Mouse (Mus musculus): ENCODE results near the gene 4933416C03Rik. TPM values are rescaled to one million over a fixed set of nuclear protein-coding genes. Genes with fewer than 3 reads are reported as not detected.

4933416C03Rik gene
- total RNA-seq (2021) = not detected

GRCm38 (mm10) chr10:116113867-116114474 is at the start of gene 4933416C03Rik:
TSS of gene 4933416C03Rik (minus strand) at chr10:116113917.
- no peak for DNase-seq

GRCm38 (mm10) chr10:116162338-116162737 is 48.6 kb upstream of the 4933416C03Rik start:
- intact Hi-C loops (cut with DNase I) = no loop called here
- no peak for DNase-seq

More at GRCm38 (mm10) chr10:116113867-116114474, at the start of gene 4933416C03Rik:
- intact Hi-C loops (cut with DNase I) = no loop called here

- intact Hi-C loops (cut with DNase I) = no loop called here
- DNase-seq = no peak
These were observed 43.0 kb upstream of the 4933416C03Rik start for GRCm38 (mm10) chr10:116156699-116157098.

DNA sequence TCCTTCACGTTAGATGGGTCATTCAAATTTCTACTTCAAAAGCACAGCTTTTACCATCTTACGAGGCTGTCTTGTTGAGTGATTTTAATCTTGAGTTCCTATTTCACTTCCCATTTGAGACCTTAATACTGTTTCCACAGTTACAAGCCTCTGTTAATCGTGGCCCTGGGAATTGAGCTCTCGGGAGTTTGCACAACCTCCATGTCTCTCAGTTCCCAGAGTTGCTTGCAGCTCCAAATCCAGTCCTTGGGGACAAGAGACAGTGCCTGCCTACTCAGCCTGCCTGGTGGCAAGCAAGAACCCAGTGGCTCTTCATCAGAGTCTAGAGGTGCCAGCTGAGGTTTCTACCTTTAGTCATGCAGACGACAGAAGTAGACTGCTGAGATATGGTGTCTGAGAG is 41.0 kb upstream of the 4933416C03Rik start:
- DNase-seq = no peak
- intact Hi-C loops (cut with DNase I) = no loop called here

DNA sequence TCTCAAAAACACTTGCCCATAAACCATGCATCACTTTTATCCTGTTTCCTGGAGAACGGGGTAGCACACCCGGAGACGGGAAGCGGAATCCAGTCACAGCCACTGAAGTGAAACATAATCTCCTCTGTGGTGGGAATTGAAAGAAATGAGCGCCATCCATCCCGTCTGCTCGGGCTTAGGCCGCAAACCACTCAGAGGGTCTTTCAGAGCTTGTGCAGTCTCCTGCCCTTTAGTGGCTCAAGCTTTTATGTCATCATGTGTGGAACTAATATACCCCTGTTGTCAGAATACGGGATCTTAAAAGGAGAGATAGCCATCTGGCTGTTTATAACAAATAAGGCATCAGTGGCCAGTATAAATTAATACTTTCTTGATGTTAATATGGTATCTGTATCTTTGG is 32.4 kb upstream of the 4933416C03Rik start:
- intact Hi-C loops (cut with DNase I) = no loop called here
- DNase-seq = no peak

DNA sequence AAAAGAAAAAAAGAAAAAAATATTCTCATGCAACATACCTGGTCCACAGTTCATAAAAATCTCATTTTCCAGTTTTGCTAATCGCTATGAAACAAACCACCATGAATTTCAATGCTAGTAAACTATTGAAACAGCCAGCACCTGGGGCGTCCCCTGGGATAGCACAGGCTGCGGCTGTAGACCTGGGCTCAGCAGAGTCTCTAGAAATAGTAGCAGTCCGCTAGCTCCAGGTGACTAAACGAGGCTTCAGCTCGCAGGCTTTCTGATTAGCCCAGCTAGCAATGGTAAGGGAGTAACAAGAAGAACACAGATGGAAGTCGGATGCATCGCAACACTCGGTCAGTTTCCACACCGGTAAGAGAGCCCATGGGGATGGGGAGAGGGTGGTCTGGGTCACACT is 30.0 kb upstream of the 4933416C03Rik start:
- DNase-seq = no peak
- intact Hi-C loops (cut with DNase I) = no loop called here

- no peak for DNase-seq
- intact Hi-C loops (cut with DNase I) = no loop called here
These were observed 26.5 kb upstream of the 4933416C03Rik start for GRCm38 (mm10) chr10:116140226-116140625.

DNA sequence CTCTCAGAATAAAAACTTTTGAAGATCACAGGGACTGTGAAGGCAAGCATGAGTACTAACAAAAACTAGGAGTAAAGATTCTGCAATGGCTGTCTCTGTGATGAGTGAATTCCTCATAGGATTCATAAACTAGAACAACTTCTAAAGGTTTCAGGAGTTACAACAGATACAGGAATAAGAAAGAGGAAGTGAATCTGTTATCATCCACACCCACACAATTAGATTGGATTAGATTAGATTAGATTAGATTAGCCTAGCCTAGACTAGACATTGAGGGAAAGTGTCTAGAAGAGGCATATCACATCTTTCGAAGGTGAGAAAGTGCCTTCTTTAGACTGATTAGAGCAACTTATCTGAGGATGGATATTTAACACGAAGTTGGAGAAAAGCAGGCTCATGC is 21.5 kb upstream of the 4933416C03Rik start:
- intact Hi-C loops (cut with DNase I) = no loop called here
- DNase-seq = no peak

GRCm38 (mm10) chr10:116132233-116132632 is 18.5 kb upstream of the 4933416C03Rik start:
- intact Hi-C loops (cut with DNase I) = no loop called here
- DNase-seq = no peak

- intact Hi-C loops (cut with DNase I) = no loop called here
- no peak for DNase-seq
These were observed 17.5 kb upstream of the 4933416C03Rik start for GRCm38 (mm10) chr10:116131223-116131622.

- intact Hi-C loops (cut with DNase I) = no loop called here
These were observed 16.7 kb upstream of the 4933416C03Rik start for GRCm38 (mm10) chr10:116130401-116130800.

GRCm38 (mm10) chr10:116125364-116125763 is 11.6 kb upstream of the 4933416C03Rik start:
- intact Hi-C loops (cut with DNase I) = no loop called here
- no peak for DNase-seq

More at GRCm38 (mm10) chr10:116130401-116130800, 16.7 kb upstream of the 4933416C03Rik start:
- no peak for DNase-seq

DNA sequence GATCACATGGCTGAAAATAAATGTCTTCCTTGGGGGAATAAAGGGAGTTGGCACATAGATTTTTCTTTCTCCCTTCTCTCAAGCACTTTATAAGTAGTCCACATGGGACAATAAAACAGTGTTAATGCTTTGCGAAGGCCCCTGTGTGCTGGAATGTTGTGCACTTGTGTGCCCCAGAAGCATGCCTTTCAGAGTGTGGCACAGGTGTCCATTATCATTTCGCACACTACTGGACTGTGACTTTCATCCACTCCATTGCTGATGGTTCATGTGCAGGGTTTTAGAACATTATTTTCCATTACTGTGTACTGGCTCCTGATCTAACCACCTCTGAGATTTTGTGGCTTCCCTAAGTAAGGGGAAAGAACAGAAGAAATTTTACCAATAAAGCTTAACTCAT is 10.1 kb upstream of the 4933416C03Rik start:
- intact Hi-C loops (cut with DNase I) = no loop called here
- no peak for DNase-seq

DNA sequence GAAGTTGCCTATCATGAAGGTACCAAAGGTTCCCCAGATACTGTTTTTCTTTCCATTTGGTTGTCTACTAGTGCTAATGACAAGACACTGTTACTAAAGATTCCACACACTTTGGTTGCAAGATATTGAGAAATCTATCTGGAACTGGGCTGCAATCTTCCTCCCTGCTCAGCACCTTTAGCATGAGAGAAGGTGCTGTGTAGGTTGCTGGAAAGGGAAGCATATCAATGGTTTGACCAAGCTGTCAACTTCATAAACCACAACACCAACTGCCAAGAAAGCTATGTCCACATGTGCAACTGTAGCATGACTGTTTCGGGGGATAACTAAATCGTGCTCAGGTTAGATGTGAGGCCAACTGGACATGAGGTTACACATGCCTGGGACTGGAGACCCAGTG is 7.7 kb upstream of the 4933416C03Rik start:
- intact Hi-C loops (cut with DNase I) = no loop called here
- DNase-seq = no peak

- DNase-seq = no peak
- intact Hi-C loops (cut with DNase I) = no loop called here
These were observed 3.3 kb upstream of the 4933416C03Rik start for GRCm38 (mm10) chr10:116117060-116117459.

- no peak for DNase-seq
- intact Hi-C loops (cut with DNase I) = no loop called here
These were observed 2.4 kb upstream of the 4933416C03Rik start for GRCm38 (mm10) chr10:116115881-116116677.

DNA sequence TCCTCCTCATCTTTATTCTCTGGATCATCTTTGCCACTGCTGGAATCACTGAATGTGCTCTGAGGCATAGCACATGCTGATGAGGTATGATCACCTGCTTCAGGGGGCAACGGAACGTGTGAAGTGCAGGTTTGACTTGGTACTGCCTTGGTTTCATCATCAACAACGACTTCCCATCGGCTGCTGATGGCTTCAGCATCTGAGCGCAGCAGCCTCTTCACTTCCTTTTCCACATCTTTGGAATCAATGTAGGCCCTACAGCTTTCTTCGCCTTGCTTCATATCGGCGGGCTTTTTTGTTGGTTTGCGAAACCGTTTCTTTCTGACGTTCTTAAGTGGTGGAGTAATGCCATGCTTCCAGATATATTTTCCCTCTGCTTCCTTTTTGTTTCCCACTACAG is 849 bp downstream of the 4933416C03Rik start:
- intact Hi-C loops (cut with DNase I) = no loop called here
- no peak for DNase-seq

- intact Hi-C loops (cut with DNase I) = no loop called here
- no peak for DNase-seq
These were observed 5.0 kb downstream of the 4933416C03Rik start for GRCm38 (mm10) chr10:116108730-116109129.

DNA sequence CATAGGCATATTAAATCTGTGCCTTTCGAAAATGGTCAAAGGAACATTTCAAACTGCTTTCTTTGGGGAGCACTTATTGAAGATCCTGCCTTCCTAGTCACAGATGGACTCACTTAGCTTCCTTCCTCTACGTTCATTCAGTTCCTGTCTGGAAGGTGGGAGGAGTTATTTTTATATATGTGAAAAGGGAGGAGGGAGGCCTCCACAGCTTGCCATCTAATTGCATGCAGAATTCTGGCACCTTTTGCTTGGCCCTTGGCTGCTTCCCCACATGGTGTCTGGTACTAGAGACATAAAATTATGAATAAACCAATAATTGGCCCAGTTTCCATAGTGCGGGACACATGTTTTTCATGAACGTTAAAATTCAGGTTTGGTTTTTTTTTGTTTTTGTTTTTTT is 5.5 kb downstream of the 4933416C03Rik start:
- DNase-seq = no peak
- intact Hi-C loops (cut with DNase I) = no loop called here

GRCm38 (mm10) chr10:116098470-116098869 is 15.2 kb downstream of the 4933416C03Rik start:
- DNase-seq = no peak
- intact Hi-C loops (cut with DNase I) = no loop called here

- intact Hi-C loops (cut with DNase I) = no loop called here
- no peak for DNase-seq
These were observed 17.3 kb downstream of the 4933416C03Rik start for GRCm38 (mm10) chr10:116096466-116096865.

DNA sequence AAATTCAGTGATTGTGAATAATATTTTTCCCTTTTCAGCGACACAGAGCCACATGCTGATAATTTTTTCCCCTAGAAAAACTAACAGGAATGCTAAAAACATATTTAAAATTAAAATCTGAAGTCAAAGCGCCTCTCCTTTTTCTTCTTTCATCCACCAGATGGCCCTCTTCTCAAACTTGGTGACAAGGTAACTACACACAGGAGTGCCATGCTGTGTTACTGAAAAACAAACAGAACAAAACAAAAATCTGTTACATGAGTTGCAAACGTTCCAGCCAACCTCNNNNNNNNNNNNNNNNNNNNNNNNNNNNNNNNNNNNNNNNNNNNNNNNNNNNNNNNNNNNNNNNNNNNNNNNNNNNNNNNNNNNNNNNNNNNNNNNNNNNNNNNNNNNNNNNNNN is 29.8 kb downstream of the 4933416C03Rik start:
- DNase-seq = no peak
- intact Hi-C loops (cut with DNase I) = loop anchor here (2.0 kb wide), 1 partner anchor 113 kb away; no protein-coding TSS in a partner anchor

Data from heart, postnatal 36 days (tissue).